Mouse (Mus musculus): ENCODE results near the gene Adm2.

Adm2 gene

DNA sequence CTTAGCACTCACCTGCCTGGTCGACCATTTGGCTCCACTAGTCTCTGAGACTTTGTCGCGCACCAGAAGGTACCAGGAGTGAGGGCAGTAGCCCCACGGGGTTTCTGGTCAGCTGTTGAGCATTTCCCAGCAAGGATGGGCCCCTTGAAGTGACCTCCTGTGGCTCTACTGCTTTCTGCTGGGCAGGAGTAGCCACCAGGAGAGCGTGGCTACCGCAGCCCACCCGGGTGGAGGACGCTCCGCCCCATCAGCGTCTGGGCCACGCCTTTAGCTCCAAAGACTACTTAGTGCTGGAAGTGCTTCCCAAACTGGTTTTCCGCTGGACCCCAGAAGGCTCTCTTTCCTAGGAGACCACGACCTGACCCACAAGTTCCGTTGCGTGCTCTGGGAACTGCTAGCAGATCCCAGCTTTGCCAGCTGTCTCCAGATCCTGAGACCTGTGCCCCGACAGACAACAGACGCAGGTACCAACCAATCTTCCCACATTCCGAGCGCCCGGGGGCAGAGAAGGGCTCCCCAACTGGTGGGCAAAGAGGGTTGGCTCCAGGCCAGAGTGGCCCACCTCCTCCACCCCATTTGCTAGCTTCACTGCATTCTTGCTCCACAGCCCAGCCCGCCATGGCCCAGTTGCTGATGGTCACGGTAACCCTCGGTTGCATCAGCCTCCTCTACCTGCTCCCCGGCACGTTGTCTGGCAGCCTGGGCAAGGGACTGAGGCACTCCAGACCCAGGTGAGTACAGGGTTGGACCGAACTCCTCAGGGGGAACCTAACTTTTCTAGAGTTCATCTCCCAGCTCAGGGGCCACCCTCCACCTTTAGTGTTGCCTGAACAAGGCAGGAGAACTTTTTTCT lies at the start of gene Adm2:
Gene Adm2, plus strand, starts transcription at position 51 of the 853 bp plus-strand sequence.
- no peak for DNase-seq

DNA sequence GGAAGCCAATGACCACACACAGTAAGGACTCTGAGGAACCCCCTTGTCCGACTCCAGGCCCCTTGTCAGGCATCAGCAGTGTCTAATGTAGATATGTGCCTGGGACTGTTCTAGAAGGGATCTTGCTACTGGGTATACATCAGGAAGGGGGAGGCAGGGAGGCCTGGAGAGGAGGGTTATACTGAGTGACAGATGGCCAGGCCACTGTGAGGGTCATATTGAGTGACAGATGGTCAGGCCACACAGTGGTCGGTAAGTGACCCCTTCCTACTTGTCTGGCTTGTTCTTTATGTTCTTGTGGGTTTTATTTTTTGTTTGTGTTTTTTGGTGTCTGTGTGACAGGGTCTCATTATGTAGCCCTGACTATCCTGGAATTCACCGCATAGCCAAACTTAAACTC lies 47.0 kb upstream of the Adm2 start:
- no peak for DNase-seq

DNA sequence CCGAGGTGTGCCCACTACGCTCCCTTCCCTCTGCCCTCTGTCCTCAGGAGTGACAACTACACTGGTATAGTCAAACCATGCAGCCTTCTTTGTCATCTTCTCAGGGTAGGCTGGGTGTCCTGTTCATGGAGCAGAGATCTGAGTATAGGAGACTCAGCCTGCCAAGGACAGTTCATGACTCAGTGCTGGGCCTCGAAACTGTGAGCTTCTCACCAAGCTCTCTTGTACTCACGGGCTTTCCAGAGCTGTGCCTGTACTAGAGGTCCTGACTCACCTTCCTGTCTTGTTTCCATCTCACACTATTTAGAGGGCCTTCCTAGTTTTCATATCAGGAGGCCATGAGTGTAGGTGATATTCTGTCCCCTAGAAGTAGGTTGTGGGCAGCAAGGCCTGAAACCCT lies 45.2 kb upstream of the Adm2 start:
- no peak for DNase-seq

DNA sequence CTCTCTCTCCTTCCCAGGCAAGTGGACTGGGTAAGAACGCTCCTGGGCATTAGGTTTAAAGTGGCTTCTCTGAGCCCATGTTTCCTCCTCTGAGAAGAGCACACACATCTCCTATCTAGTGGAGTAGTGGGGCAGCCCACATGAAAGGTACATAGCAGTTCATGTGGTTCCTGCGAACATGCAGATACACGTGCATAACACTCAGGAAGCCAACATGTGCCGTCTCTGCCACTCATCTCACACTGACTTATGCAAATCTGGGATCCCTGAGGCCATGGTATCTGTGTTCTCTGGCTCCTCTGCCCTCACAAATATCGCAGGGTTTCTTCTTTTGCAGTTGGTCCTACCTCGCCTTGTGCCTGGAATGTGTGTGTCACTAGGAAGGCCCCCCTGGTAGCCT lies 40.0 kb upstream of the Adm2 start:
- no peak for DNase-seq

DNA sequence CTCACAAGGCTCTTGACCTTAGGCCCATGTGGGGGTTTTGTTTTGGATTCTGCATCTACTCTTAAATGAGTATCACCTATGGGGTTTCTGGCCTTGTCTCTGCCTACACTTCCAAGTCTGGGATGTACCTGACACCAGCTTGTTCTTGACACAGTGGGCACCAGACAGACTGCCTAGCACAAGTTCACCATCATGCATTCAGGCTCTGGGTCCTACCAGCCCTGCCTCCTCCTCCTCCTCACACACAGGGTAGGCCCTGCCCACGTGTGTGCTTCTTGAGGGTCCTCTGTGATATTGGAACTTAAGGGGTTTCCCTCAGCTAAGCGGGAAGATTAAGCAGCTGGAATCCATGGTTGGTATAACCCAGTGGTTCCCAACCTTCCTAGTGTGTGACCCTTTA lies 38.4 kb upstream of the Adm2 start:
- DNase-seq = no peak

DNA sequence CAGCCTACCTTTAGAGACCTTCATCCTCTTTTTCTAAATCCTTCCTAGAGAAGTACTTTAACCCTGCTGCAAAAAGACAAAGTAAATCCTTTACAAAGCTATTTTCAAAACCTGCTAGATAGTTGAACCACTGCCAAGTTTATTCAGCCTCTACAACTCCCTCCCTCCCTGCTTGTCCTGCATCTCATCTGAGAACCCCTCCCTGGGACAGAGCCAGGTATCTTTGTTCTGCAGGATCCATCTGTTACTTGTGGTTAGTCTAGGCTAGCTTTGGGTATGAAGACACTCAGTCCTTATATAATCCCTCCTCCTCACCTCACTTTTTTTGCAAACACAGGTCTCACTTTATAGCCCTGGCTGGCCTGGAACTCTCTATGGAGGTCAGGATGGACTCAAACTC lies 37.5 kb upstream of the Adm2 start:
- DNase-seq = peak; percentile 32

DNA sequence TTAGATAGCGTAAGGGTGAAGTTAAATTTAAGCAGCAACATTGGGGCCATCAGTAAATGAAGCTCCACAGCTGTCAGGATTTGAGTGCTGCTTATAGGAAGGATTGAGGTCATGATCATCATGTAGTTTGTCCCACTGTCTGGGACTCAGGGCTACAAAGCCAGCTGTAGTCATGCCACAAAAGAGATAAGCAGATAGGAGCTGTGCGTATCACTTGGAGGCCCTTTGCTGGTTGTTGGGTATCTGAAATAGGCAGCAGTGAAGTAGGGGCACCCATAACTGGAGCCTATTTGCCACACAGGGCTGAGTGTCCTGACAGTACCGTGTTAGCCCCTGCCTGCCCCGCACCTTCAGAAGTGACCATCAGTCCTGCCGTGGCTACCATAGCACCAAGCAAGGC lies 37.0 kb upstream of the Adm2 start:
- DNase-seq = no peak

DNA sequence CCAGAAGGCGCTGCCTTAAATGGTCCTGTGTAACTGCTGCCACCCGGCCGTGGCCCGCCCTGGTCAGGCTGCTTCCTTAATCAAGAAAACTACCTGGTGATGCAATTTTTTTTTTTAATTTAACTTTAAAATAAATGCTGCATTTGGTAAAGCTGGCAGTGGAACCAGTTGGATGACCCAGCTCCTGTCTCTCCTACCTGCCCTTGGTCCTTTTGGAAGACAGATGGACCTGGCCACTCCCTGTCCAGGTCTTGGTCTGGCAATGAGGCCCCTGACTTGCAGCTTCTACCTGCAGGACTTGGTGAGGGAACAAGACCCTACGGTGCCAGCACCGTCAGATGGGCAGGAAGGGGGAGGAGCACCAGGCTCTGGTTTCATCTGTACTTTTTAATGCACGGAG lies 36.4 kb upstream of the Adm2 start:
- no peak for DNase-seq

DNA sequence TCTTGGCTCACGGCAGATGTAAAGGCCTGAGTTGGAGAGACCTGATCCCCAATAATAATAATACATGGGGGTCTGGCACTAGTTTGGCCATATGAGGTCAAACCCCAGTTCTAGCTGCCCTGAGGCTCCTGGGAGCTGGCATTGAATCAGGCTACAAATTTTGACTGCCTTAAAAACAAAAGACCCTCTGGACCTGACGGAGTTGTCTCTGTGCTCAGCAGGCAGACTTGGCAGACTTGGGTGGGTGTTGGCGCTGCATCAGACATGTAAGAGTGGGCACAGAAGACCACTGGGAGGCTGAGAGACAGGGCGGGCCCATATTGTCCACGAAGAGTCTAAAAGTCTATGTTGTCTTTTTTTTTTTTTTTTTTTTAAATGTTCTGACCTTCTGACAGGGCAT lies 35.9 kb upstream of the Adm2 start:
- DNase-seq = no peak

DNA sequence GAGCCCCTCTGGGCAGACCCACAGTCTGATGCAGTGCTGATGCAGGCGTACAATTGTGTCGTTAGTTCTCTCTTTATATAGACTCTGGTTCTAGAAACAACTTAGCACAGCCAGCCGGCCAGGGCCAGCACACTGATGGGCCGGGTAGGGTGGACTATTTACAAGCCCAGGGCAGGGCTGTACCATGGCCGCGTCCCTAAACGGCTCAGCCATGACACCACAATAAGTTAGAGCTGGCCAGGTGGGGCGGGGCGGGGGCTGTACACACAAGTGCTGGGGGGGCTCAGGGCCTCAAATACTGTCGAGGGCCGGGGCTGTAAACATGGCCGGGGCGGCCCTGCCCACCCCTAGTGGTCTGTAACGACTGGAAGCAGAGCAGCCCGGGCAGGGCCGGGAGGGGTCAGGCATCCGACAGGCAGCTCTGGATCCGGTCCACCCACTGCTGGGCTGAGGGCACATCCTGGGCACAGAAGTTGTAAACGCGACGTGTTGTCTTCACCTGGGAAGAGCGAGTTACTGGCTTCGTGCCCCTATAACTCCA lies 34.2 kb upstream of the Adm2 start:
- no peak for DNase-seq

DNA sequence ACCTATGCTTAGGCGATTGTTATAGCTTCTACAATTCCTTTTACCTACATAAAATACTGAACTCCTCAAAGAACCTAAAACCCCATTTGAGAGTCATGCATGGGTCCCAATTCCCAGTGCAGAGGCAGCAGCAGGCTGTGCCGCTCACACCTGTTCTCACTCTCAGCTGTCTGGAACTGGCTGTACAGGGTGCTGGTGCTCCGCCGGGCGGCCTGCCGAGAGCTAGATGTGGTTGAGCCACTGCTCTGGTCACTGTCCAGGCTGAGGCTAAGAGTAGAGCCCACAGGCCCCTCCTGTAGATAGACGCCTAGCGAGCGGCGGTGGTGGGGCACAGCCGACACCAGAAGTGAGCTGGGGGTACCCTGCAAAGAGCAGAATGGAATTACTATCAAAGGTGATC lies 33.1 kb upstream of the Adm2 start:
- no peak for DNase-seq

DNA sequence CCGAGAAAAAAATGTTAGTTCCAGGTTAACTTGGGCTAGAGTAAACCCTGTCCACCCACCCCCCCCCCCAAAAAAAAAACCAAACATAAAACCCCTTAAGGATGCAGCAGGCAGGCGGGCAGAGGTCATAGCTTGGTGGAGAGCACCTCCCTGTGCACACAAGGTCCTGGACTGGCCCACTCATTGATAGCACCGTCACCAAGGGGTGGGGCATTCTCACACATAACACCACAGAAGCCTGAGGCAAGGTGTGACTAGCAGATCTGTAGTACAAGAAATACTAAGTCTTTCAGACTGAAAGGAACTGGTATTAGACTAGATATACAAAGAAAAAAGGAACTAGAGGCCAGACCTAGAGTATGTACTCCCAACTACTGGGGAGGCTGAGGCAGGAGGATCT lies 31.0 kb upstream of the Adm2 start:
- no peak for DNase-seq

DNA sequence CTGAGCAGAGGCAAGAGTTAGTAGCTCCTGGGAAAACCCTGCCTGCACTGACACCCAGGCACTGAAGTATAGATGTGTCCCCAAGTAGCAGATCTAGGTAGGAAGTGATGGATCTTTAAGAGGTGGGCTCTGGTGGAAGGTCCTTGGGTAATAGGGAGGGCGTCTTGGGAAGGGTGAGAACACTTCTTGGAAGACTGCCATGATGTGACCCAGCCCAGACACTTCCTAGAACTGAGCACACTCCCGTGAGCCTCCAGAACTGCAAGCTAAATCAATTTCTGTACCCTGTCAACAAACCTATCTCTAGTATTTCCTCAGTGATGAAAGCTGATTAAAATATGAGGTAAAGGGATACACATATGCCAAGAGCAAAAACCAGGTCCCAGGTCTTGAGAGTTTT lies 29.7 kb upstream of the Adm2 start:
- DNase-seq = no peak

DNA sequence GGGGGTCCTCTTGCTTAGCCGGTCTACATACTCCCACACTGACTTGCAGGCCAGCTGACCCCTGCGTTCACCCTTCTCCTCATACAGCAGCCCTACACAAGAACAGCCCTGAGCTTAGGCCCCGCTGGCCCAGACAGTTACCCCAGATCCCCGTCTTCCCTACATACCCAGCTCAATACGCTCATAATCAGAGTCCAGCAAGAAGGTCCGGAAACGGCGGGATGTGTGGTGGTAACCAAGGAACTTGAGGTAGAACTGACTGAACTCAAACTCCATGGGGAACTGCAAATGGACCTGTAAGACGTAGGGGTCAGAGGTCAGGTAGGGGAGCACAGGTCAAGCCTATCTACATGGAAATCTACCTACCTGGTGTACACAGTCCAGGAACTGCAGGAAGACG lies 28.7 kb upstream of the Adm2 start:
- no peak for DNase-seq

DNA sequence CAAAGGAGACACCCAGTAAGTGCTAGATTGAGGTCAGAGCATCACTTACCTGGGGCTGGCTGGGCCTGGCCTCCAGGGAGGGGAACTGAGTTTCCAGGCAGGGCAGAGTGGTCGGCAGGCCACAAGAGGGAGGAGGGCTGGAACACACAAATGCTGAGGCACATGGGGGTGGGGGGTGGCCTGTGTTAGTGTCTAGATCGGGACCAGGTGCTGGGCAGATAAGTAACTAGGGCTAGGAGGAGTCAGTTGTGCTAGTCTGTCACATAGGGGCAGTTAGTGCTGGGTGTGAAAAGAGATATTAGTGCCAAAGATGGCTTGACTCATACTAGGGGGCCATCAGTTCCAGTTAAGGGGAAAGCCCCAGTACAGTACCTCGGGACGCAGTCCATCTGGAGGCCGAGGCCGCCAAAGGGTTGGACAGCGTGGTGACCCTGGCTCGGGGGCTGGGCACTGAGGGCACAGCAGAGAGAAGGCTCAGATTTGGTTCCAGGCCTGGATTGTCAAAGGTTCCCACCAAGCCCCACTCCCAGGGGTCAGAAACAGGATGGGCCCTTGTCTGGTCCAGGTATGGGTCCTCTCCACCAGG lies 26.8 kb upstream of the Adm2 start:
- no peak for DNase-seq

DNA sequence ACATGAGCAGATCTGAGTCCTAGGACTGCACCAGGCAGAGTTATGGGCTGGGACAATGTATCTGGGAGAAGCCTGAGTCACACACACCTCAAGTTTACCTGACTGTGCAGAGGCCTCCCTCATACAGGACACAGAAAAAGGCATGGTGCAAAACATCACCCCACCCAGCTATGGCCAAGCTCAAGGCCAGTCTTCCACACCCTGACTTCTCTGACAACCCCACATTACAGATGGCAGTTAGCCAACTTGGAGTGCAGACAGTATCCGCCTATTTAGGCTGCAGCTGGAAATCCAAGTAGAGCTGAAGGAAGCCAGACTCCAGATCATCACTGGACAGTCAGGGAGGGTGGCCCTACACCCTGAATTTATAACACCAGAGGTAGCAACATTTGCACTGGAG lies 26.1 kb upstream of the Adm2 start:
- DNase-seq = no peak

DNA sequence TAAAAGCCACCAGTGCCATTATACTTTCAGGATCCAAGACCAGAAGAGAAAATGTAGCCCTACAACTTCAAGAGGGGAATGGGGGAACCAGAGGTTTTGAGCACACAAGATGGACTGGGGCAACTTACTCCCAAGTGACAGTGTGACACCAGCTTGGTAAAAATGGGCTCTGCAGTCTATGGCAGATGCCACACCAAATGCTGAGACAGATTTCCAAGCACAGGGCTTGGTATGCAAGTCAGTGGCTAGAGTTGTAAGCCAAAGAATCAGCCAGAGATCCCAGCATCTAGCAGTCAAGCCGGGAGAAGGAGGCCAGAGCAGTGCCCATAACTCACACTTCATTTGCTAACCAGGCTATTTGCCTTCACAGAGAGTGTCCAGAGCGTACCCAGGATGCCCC lies 24.8 kb upstream of the Adm2 start:
- DNase-seq = no peak

DNA sequence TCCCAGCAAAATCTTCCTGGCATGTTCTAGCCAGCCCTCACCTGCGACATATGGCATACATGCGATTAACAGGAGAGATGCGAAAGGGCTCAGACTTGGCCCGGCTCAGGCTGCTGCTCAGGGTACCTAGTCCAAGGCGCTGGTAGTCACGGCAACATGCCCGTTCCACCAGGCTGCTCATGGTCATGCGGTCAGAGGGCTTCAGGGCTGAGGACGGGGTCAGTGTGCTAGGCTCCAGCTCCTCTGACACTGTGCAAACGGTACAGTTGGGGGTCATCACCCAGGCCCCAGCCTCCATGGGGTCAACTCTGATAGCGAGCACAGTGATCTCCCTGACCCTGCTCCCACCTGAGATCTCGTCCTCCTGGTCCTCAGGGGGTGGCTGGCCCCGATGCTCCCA lies 22.3 kb upstream of the Adm2 start:
- DNase-seq = peak; percentile 54

DNA sequence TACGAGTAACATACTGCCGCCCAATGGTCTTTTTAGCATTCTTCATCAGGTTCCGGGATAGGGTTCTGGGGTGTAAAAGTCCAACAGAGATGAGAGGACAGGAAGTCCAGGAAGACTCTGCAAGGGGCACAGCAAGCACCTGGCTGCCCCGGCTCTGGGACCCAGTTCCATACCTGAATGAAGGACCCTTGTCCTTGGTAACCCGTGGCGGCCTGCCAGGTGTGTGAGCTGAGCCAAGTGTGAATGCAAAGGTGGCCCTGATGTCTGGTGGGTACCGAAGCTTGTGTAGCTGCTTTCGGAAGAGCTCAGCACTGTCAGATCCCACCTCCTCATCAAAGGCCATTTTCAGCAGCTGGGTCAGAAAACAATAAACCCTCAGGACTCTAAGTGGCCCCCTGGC lies 21.9 kb upstream of the Adm2 start:
- peak; percentile 28 for DNase-seq

DNA sequence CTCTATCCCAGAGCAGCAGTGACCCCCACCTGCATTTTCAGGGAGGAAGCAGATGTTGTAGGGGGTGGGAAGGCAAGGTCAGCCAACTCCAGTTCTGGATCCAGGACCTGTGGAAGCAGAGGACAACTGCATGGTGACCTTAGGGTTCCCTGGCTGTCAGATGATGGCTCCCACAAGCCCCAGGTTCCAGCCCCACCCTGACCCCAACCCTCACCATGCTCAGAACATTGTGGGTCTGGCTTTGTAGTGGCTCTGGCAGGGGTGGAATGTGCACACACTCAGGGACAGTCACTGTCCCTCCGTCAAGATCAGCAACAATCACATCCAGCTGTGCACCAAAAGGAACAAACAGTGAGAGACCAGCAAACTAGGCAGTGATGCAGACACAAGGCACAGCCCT lies 16.6 kb upstream of the Adm2 start:
- DNase-seq = no peak

DNA sequence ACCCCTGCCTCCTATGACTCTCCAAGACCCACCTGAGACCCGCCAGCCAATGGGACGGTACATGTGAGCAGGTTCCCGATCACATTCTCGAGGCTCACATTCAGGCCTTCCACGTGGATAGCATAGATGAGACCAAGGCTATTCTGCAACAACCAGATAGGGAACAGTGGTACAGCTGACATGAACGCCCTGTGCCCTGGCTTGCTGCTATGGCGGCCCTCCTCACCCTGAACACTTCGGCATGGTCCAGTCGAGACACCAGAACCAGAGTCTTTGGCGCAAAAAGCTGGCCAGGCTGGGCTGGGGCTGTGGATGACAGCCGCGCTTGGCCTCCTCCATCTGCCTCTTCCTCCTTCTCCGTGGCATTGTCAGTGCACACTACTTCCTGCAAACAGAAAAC lies 15.1 kb upstream of the Adm2 start:
- DNase-seq = no peak

DNA sequence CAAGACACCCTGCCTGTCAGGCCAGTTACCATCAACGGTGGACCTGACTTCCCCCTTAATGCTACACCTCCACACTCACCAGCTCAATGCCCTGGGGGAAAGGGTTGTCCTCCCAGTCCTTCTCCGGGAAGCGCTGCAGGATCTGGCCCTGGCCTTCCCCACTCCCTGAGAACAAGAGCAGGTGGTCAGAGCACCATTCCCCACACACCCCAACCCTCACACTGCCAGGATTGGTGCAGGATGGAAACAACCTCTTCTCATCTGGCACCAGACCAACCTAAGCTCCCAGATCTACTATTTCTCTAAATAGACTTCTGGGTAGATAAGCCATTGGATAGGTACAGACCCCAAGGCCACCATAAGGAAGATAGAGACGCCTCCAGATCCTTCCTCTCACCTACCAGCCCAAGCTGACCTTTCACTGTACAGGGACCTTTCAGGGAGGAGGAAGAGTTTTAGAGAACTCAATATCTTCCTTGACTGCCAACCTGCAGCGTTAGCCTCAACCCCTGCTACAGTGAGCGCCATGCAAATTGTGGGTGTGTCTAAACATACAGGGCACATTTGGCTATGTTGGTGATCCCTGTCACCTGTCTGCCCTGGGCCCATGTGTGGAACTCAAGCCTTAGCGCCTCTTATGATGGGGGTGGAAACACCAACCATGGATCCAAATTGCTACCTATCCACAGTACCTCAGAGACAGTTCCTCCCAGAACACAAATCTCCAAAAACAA lies 13.9 kb upstream of the Adm2 start:
- no peak for DNase-seq

DNA sequence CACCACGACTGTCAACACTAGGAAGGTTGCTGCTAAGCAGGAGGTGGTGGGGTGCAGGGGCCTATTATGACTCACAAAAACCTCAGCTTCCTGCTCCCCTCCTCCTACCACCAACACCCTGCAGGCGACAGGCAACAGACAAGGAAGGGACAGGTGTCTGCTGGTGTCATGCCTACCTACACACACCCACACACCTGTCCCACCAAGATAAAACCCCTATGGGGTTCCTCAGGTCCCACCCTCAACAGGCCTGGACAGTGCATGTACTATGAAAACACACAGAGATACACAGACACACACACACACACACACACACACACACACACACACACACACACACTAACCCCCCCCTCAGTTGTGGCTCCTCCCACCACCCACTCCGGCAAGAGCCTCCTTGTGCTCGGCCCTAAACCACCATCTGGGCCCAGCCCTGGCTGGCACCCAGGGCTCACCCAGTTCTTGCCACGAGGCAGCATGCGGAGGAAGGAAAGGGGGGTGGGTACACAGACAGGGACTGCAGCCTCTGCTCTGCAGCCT lies 12.5 kb upstream of the Adm2 start:
- no peak for DNase-seq

DNA sequence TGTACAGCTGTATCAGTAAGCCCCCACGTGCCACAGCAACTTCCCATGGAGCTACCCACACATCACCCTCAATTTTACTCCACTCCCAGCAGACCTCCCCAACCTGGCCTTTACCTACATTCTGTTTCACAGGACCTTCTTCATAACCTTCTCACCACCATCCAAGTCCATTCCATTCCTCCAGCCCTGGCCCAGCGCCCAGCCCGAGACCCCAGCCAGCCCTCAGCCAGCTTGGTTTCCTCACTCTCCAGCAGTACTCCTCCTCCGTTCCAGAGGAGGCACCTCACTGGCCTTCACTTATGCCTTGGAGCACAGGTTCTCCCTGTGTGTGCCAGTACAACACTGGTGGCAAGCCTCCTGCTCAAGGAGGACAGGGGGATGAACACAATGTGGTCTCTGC lies 9.2 kb upstream of the Adm2 start:
- DNase-seq = no peak

Measured in kidney, adult 9 months (tissue).